ENCODE assay signal across 8 mouse cellular contexts in the genomic region with DNA sequence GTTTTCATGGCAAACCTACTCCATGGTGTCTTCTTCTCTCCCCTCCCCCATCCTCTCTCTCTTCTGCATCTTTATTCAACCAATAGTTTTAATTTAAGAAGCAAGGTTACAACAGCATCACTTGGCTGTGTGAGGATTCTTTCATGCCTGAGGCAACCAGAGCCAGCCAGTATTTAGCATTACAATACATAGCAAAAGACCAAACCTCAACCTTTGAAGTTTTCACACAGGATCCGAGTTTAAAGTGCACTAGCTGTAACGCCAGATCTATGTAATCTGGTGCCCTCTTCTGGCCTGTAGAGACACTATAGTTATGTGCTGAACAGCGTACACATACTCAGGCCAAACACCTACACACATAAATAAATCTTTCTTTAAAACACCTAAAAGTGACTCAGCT. TPM values are rescaled to one million over a fixed set of nuclear protein-coding genes. Genes with fewer than 3 reads are reported as not detected.
DNase-seq lines count a peak whose midpoint lies in the region; ATAC-seq and TF ChIP-seq lines count a peak whose summit lies in the region.
"Had no signal": no experiment of that assay in that cellular context is flagged by ENCODE, and none has a peak within 500 bp of the region (broad histone marks: within the 10 kb centered on the region; RNA-seq: fewer than 3 reads in every experiment).

No protein-coding gene starts in this region.

- DNase-seq in ES-CJ7 (ENCODE audit: low read depth, low spot score) = peak; percentile 98
- peak; percentile 12 for DNase-seq in forelimb bud, embryonic 11.5 days (ENCODE audit: low read depth, low spot score)
- DNase-seq in retina, postnatal 1 day = peak; percentile 18
- DNase-seq in spleen, adult 12 weeks (ENCODE audit: low spot score) = no peak
- DNase-seq in gastrocnemius, postnatal 25 days = no peak

- H3K36me3 ChIP-seq in intestine, postnatal 0 days (ENCODE audit: control insufficient read depth, insufficient read depth) = no peaks in the 10 kb centered on the region
- H3K36me3 ChIP-seq in intestine, embryonic 16.5 days (ENCODE audit: control insufficient read depth, insufficient read depth, low read length) = no peaks in the 10 kb centered on the region
- H3K36me3 ChIP-seq: limb, embryonic 13.5 days had no signal

- no peak overlapping the region for H3K4me2 ChIP-seq in intestine, postnatal 0 days (replicated peaks; ENCODE audit: low read depth)
- no peak overlapping the region for H3K4me2 ChIP-seq in intestine, embryonic 16.5 days (ENCODE audit: low read depth, low read length)
- H3K4me2 ChIP-seq: limb, embryonic 13.5 days had no signal

- WGBS in intestine, postnatal 0 days = 57% methylated on average over 3 of the region's 3 CpGs
- 57% methylated on average over 3 of the region's 3 CpGs for WGBS in intestine, embryonic 16.5 days

- peak; percentile 72 for TF ChIP-seq CTCF in intestine, postnatal 0 days (IDR thresholded peaks at IDR 0.05; ENCODE audit: low read depth)

- H3K4me1 ChIP-seq in intestine, postnatal 0 days (replicated peaks; ENCODE audit: control insufficient read depth, insufficient read depth, low read length) = no peaks in the 10 kb centered on the region
- peaks cover 5% of the 10 kb centered on the region; the same call in 1 of the 2 replicates for H3K4me1 ChIP-seq in intestine, embryonic 16.5 days (ENCODE audit: control insufficient read depth, insufficient read depth, low read length)

- no peak overlapping the region for H3K4me3 ChIP-seq in intestine, postnatal 0 days (ENCODE audit: low read depth, low read length)
- no peak overlapping the region for H3K4me3 ChIP-seq in intestine, embryonic 16.5 days (ENCODE audit: low read length)
- H3K4me3 ChIP-seq: limb, embryonic 13.5 days had no signal

- H3K9me3 ChIP-seq in intestine, postnatal 0 days (ENCODE audit: control insufficient read depth) = no peaks in the 10 kb centered on the region
- no peaks in the 10 kb centered on the region for H3K9me3 ChIP-seq in intestine, embryonic 16.5 days (ENCODE audit: control insufficient read depth, low read length)
- H3K9me3 ChIP-seq: limb, embryonic 13.5 days had no signal

- no peak overlapping the region for H3K9ac ChIP-seq in intestine, postnatal 0 days (ENCODE audit: low read depth, low read length)
- no peak overlapping the region for H3K9ac ChIP-seq in intestine, embryonic 16.5 days (ENCODE audit: low read depth, low read length)
- H3K9ac ChIP-seq: limb, embryonic 13.5 days had no signal

- no peaks in the 10 kb centered on the region for H3K27me3 ChIP-seq in intestine, postnatal 0 days (replicated peaks; ENCODE audit: control insufficient read depth, insufficient read depth, low read length)
- H3K27me3 ChIP-seq in intestine, embryonic 16.5 days (replicated peaks; ENCODE audit: control insufficient read depth, insufficient read depth, low read length) = no peaks in the 10 kb centered on the region
- H3K27me3 ChIP-seq: limb, embryonic 13.5 days had no signal

- no peak for ATAC-seq in intestine, postnatal 0 days
- ATAC-seq in intestine, embryonic 16.5 days = no peak

- H3K27ac ChIP-seq in intestine, postnatal 0 days (ENCODE audit: low read depth, low read length) = no peak overlapping the region
- no peak overlapping the region for H3K27ac ChIP-seq in intestine, embryonic 16.5 days (ENCODE audit: low read length)
- H3K27ac ChIP-seq: limb, embryonic 13.5 days had no signal

RNA-seq across cellular contexts. Expression of gene Eif2b5, which starts 18.5 kb away (rescaled TPM):
- polyA plus RNA-seq in intestine, postnatal 0 days (2015; fragmentation: Nextera tagmentation; extraction: Ambion mirVana) = 37.2 and 37.8 TPM in 2 replicates
- polyA plus RNA-seq in intestine, embryonic 16.5 days (2015; fragmentation: Nextera tagmentation; extraction: Ambion mirVana) = 90.0 and 93.7 TPM in 2 replicates
- total RNA-seq in gastrocnemius, postnatal 25 days (2021) = 10 to 100 TPM; 50.0 to 50.1 TPM

RNA-seq across cellular contexts. Expression of gene Dvl3, which starts 36.7 kb away (rescaled TPM):
- 11.5 and 13.7 TPM in 2 replicates for polyA plus RNA-seq in intestine, postnatal 0 days (2015; fragmentation: Nextera tagmentation; extraction: Ambion mirVana)
- 15.7 and 18.5 TPM in 2 replicates for polyA plus RNA-seq in intestine, embryonic 16.5 days (2015; fragmentation: Nextera tagmentation; extraction: Ambion mirVana)
- total RNA-seq in gastrocnemius, postnatal 25 days (2021) = 10 to 100 TPM; 26.4 to 29.1 TPM

RNA-seq across cellular contexts. Expression of gene Abcc5, which starts 53.9 kb away (rescaled TPM):
- polyA plus RNA-seq in intestine, postnatal 0 days (2015; fragmentation: Nextera tagmentation; extraction: Ambion mirVana) = 11.5 and 13.7 TPM in 2 replicates
- polyA plus RNA-seq in intestine, embryonic 16.5 days (2015; fragmentation: Nextera tagmentation; extraction: Ambion mirVana) = 28.0 and 31.0 TPM in 2 replicates
- 10 to 100 TPM; 51.1 to 53.5 TPM for total RNA-seq in gastrocnemius, postnatal 25 days (2021)

RNA-seq across cellular contexts. Expression of gene Ap2m1, which starts 55.2 kb away (rescaled TPM):
- polyA plus RNA-seq in intestine, postnatal 0 days (2015; fragmentation: Nextera tagmentation; extraction: Ambion mirVana) = 411 and 423 TPM in 2 replicates
- polyA plus RNA-seq in intestine, embryonic 16.5 days (2015; fragmentation: Nextera tagmentation; extraction: Ambion mirVana) = 679 and 681 TPM in 2 replicates
- 100 to 1,000 TPM; 137 to 146 TPM for total RNA-seq in gastrocnemius, postnatal 25 days (2021)

Comparison
In these comparisons a context has a peak if more than half of its experiments do, and no peak if none do; other contexts are left out.
1. DNase-seq: peak in ES-CJ7 (single experiment), forelimb bud, embryonic 11.5 days (single experiment) and retina, postnatal 1 day (single experiment); none in spleen, adult 12 weeks (single experiment) and gastrocnemius, postnatal 25 days (single experiment).